Mouse (Mus musculus): ENCODE measurements around the gene Car5a. TPM values are rescaled to one million over a fixed set of nuclear protein-coding genes. Genes with fewer than 3 reads are reported as not detected.

Gene Car5a
- polyA plus RNA-seq, 1 experiment from 2014 or later, result 0.31 TPM

DNA sequence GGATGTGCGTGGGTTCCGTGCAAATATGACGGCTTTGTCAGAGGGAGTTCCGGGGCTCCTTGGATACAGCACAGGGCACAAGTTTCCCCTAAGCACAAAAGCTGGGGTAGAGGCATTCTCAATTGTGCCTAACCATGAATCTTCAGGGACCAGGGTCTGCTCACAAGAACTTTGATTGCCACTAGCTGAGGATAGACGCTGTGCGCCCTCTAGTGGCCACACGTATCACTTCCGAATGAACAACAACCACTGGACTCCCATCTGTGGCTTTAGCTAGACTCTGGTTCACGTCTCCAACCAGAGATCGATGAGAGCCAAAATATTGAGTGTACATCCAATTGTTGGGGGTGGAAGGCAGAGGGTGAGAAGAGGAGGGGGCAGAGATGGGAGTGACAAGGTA is 19.1 kb downstream of the Car5a start:
- no peak overlapping the region for H3K4me3 ChIP-seq (replicated peaks)
- no peaks in the 10 kb centered on the region for H3K36me3 ChIP-seq (replicated peaks)
- H3K9me3 ChIP-seq, result no peaks in the 10 kb centered on the region
- ATAC-seq (ENCODE audit: low FRiP score), result no peak
- no peak overlapping the region for H3K4me2 ChIP-seq
- no peaks in the 10 kb centered on the region; the same call in none of the 2 replicates for H3K4me1 ChIP-seq
- WGBS, result 29% methylated on average over 10 of the region's 10 CpGs
- no peak overlapping the region for H3K9ac ChIP-seq
- H3K27ac ChIP-seq, result no peak overlapping the region
- no peaks in the 10 kb centered on the region for H3K27me3 ChIP-seq

DNA sequence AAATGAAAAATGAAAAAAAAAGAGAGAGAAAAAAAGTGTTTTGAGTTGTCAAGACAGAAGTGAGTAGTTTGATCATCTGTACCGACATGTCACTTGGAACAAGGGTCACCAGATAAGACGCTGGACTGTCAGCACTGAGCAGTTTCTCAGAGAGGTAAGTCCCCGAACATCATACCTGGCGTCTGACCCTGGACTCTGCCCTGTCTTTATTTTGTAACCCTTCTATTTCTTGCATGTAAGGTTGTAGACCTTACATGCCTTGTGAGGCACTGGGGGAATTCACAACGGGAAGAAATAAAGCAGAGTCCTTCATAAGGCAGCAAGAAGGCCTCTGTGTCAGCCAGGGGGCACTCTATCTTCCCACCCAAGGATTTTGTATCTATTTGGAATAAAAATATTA is 20.0 kb downstream of the Car5a start:
- Histone ChIP-seq H3K4me3 (replicated peaks) (no peak overlapping the region), H3K27me3 (no peaks in the 10 kb centered on the region), H3K9ac (no peak overlapping the region), H3K27ac (no peak overlapping the region), H3K4me2 (no peak overlapping the region), H3K4me1 (peaks cover 3% of the 10 kb centered on the region), H3K36me3 (replicated peaks) (no peaks in the 10 kb centered on the region), H3K9me3 (no peaks in the 10 kb centered on the region)
- 87% methylated on average over 5 of the region's 5 CpGs for WGBS
- no peak for ATAC-seq (ENCODE audit: low FRiP score)

DNA sequence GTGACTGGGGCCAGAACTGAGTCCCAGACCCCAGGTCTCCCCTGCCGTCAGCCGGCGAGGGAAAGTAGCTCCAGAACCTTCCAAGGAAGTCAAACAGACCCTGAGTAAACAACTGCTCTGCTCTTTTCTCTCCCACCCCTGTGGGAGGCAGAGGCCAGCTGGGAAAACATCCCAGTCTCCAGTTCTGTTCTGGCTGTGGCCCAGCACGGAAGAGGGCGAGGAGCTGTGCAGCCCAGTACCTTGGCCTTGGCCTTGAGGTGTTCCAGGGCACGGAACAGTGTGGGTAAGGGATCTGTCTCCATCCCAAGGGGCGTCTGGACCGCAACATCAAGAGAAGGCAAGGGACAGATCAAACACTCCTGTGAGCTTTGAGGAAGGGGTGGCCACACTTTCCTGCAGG is 22.6 kb downstream of the Car5a start:
- no peak overlapping the region for H3K27ac ChIP-seq
- ATAC-seq (ENCODE audit: low FRiP score), result no peak

DNA sequence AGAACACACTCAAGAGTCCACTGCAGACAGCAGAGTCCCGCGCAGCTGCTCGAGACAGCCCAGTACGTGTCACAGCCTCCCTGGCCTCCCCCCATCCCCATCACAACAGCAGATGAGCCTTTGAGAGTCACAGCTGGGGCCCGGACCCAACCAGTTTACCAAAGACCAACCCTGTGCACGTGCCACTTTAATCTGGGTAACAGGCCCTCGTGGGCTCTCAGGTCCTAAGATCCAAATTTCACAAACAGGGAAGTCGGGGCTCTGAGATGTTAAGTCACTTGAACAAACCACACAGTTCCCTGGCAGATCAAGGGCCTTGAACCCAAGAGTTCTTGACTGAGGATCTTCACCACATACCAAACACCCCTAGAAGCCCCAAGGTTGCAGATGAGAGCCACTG is 23.1 kb downstream of the Car5a start:
- Histone ChIP-seq H3K4me1 (peaks cover 6% of the 10 kb centered on the region), H3K36me3 (replicated peaks) (no peaks in the 10 kb centered on the region), H3K27me3 (no peaks in the 10 kb centered on the region), H3K9me3 (no peaks in the 10 kb centered on the region), H3K27ac (no peak overlapping the region), H3K4me2 (no peak overlapping the region), H3K9ac (no peak overlapping the region), H3K4me3 (replicated peaks) (no peak overlapping the region)
- 80% methylated on average over 8 of the region's 8 CpGs for WGBS
- no peak for ATAC-seq (ENCODE audit: low FRiP score)

More for the DNA sequence above, 22.6 kb downstream of the Car5a start:
- Histone ChIP-seq H3K27me3 (no peaks in the 10 kb centered on the region), H3K36me3 (replicated peaks) (no peaks in the 10 kb centered on the region), H3K4me2 (no peak overlapping the region), H3K9ac (no peak overlapping the region), H3K4me1 (peaks cover 6% of the 10 kb centered on the region), H3K4me3 (replicated peaks) (no peak overlapping the region), H3K9me3 (no peaks in the 10 kb centered on the region)
- WGBS, result 70% methylated on average over 8 of the region's 8 CpGs

DNA sequence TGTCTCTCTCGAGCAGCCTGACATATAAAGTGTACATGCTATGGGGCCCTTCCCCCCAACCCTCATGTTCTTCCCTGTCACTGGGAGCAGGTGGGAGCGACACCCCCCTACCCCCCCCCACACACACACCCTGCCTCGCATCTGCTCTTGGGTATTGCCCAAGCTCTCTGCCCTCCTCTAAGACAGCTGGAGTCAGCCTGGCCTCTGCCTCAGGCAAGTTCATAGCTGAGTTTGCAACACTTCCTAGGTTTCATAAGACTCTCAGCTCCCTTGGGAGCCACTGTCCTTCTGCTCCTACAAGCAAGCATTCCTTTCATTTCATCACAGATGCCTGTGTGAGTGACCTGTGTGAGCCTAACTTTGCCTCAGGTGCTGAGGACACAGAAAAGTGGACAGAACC is 25.0 kb downstream of the Car5a start:
- Histone ChIP-seq H3K4me1 (peaks cover 6% of the 10 kb centered on the region; the same call in 1 of the 2 replicates), H3K27ac (no peak overlapping the region), H3K27me3 (0 out of 2 replicates have a peak, but pooled peaks cover under 1% of the 10 kb centered on the region), H3K4me2 (no peak overlapping the region), H3K9me3 (no peaks in the 10 kb centered on the region), H3K4me3 (replicated peaks) (no peak overlapping the region), H3K9ac (no peak overlapping the region), H3K36me3 (replicated peaks) (no peaks in the 10 kb centered on the region)
- WGBS, result 56% methylated on average over 3 of the region's 3 CpGs
- no peak for ATAC-seq (ENCODE audit: low FRiP score)

DNA sequence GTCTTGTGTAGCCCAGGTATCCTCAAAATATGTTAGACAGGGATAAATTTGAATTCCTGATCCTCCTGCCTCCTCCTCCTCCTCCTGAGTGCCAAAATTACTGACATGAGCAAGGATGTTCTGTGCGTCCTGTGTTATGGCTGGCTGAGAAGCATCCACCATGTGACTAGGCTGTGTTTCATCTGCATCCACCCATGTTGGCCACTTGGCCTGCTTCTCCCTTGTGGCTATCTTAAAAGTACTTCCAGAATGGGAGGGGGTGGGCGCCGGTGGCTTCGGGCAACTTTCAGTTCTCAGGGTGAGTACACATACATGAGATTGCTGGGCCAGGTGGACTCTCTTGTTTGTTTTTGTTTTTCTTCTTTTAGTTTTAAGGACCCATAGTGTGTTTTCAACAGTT is 25.5 kb downstream of the Car5a start:
- Histone ChIP-seq H3K27ac (no peak overlapping the region), H3K36me3 (replicated peaks) (no peaks in the 10 kb centered on the region), H3K9ac (no peak overlapping the region), H3K4me2 (no peak overlapping the region), H3K4me1 (peaks cover 6% of the 10 kb centered on the region; the same call in 1 of the 2 replicates), H3K27me3 (0 out of 2 replicates have a peak, but pooled peaks cover 3% of the 10 kb centered on the region), H3K9me3 (no peaks in the 10 kb centered on the region), H3K4me3 (replicated peaks) (no peak overlapping the region)
- 89% methylated on average over 4 of the region's 4 CpGs for WGBS
- no peak for ATAC-seq (ENCODE audit: low FRiP score)

DNA sequence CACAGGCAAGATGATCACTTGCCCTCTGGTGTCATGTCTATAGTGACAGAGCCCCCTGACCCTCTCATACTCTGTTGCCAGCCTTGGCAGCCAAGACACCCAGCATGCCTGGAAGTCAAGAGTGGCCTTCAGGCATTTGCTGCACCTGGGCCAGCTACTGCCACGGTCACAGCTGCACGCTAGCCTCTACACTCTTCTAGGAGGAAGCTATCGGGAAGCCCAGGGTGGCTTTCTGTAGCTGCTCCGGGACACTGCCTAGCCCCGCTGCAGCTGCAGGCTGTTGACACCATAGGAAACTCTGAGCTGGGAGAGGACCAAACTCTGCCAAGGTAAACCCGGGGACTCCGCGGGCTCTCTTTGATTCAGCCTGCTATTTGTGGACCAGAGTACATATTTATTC is 31.3 kb downstream of the Car5a start:
- Histone ChIP-seq H3K27ac (no peak overlapping the region), H3K4me1 (0 out of 2 replicates have a peak, but pooled peaks cover 3% of the 10 kb centered on the region), H3K36me3 (replicated peaks) (no peaks in the 10 kb centered on the region), H3K9ac (no peak overlapping the region), H3K9me3 (no peaks in the 10 kb centered on the region), H3K4me3 (replicated peaks) (no peak overlapping the region), H3K27me3 (peaks cover 13% of the 10 kb centered on the region), H3K4me2 (no peak overlapping the region)
- WGBS, result 83% methylated on average over 8 of the region's 8 CpGs
- ATAC-seq (ENCODE audit: low FRiP score), result no peak

DNA sequence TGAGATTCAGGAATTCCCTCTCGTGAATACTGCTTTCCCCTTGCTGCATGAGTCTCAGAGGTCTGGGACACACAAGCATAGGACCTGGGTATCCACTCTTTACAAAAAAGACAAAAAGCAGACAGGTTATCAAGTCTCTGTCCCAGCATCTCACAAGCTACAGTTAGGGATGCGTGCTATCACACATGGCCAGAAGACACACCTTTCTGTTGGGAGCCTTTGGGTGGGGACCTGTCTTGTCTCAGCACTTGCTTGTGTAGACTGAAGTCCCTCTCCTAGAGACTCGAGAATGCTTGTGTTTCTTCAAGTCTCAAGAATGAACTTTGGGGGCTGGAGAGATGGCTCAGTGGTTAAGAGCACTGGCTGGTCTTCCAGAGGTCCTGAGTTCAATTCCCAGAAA is 31.9 kb downstream of the Car5a start:
- Histone ChIP-seq H3K36me3 (replicated peaks) (no peaks in the 10 kb centered on the region), H3K9me3 (no peaks in the 10 kb centered on the region), H3K9ac (no peak overlapping the region), H3K27me3 (peaks cover 16% of the 10 kb centered on the region), H3K27ac (no peak overlapping the region), H3K4me2 (no peak overlapping the region), H3K4me1 (peaks cover 9% of the 10 kb centered on the region), H3K4me3 (replicated peaks) (no peak overlapping the region)
- WGBS, result 73% methylated on average over 3 of the region's 3 CpGs
- ATAC-seq (ENCODE audit: low FRiP score), result no peak

DNA sequence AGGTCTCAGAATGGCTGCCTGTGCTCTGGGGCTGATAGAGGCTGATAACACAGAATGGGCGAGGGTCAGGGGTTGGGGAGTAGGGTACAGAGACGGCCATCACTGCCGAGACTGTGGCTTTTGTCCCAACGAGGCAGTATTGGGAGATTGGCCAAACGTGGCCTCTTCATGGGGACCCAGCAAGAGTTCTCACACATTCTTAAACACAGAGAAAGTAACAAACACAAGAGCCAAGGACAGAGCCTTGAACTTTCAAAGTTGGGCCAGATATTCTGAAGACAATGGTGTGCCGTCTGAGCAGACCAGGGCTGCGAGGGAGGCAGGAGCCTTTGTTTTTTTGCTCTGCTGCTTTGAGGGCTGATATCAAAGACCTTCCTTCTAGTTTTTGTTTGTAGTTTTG is 32.7 kb downstream of the Car5a start:
- no peak overlapping the region for H3K27ac ChIP-seq
- WGBS, result 63% methylated on average over 7 of the region's 7 CpGs
- ATAC-seq (ENCODE audit: low FRiP score), result no peak

DNA sequence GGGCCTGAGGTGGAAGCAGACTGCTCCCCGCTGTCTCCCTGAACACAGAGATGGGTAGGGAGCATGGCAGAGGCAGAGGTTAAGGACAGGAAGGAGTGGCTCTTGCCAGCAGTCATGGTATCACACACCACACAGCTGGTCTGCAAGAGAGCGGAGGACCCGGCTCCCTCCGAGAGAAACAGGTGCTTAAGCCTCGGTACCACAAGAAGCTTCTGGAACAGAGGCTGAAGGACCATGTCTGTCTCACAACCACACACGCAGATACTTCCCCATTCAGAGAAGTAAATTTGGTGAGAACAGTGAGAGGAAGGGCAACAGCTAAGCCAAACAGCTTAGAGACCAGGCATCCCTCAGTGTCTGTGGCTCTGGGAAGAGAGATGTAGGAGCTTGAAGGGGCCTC is 33.3 kb downstream of the Car5a start:
- Histone ChIP-seq H3K4me3 (replicated peaks) (no peak overlapping the region), H3K27me3 (peaks cover 16% of the 10 kb centered on the region), H3K27ac (no peak overlapping the region), H3K36me3 (replicated peaks) (no peaks in the 10 kb centered on the region), H3K9me3 (no peaks in the 10 kb centered on the region), H3K4me1 (peaks cover 14% of the 10 kb centered on the region), H3K4me2 (no peak overlapping the region), H3K9ac (no peak overlapping the region)
- 91% methylated on average over 6 of the region's 6 CpGs for WGBS
- ATAC-seq (ENCODE audit: low FRiP score), result no peak

More for the DNA sequence above, 32.7 kb downstream of the Car5a start:
- Histone ChIP-seq H3K36me3 (replicated peaks) (no peaks in the 10 kb centered on the region), H3K4me3 (replicated peaks) (no peak overlapping the region), H3K4me2 (no peak overlapping the region), H3K27me3 (peaks cover 16% of the 10 kb centered on the region), H3K4me1 (peaks cover 11% of the 10 kb centered on the region), H3K9me3 (no peaks in the 10 kb centered on the region), H3K9ac (no peak overlapping the region)

DNA sequence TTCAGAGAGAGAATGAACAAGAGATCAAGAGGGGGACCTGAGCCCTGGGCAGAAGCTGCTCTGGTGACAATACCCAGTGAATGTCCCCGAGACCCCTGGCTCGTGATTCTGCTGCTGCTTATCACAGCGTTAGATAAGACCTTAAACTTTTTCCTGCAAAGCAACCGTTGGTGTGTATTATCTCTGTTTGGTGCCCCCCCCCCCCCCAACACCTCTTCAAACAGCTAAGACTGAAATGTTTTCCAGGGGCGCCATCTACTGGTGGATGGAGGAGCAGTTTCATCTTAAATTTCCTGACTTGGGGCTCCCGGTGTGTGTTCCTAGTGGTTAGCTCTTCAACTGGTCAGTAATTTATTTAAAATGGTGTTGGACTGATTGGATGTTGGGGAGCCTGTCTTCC is 35.0 kb downstream of the Car5a start:
- no peak for ATAC-seq (ENCODE audit: low FRiP score)
- no peak overlapping the region for H3K9ac ChIP-seq

DNA sequence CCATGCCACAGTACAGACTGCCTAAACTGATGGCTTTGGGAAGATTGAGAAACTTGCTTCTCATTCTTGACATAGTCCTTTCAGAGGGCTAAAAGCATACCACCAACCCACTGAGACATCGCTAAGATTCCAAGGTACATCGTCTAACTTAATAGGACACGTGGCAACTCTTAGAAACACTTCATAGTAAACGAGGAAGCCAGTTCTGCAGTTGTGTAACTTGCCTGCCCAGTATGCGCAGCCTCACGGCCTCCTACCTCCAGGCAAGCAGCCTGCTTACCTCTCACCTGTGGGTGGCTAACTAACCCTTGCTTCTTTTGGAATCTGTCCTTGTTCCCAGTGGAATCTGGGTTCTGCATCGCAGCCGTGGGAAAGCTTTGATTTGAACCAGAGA is 35.6 kb downstream of the Car5a start:
- WGBS, result 70% methylated on average over 8 of the region's 8 CpGs
- ATAC-seq (ENCODE audit: low FRiP score), result no peak
- peaks cover 35% of the 10 kb centered on the region for H3K4me1 ChIP-seq
- H3K27ac ChIP-seq, result no peak overlapping the region
- H3K9me3 ChIP-seq, result no peaks in the 10 kb centered on the region
- H3K36me3 ChIP-seq (replicated peaks), result no peaks in the 10 kb centered on the region
- H3K4me2 ChIP-seq, result no peak overlapping the region
- H3K9ac ChIP-seq, result no peak overlapping the region
- H3K27me3 ChIP-seq, result peaks cover 13% of the 10 kb centered on the region
- H3K4me3 ChIP-seq (replicated peaks), result no peak overlapping the region

More for the DNA sequence above, 35.0 kb downstream of the Car5a start:
- H3K4me3 ChIP-seq (replicated peaks), result no peak overlapping the region
- H3K36me3 ChIP-seq (replicated peaks), result no peaks in the 10 kb centered on the region
- no peak overlapping the region for H3K27ac ChIP-seq
- WGBS, result 5% methylated on average over 6 of the region's 6 CpGs
- H3K4me2 ChIP-seq, result no peak overlapping the region
- H3K4me1 ChIP-seq, result peaks cover 31% of the 10 kb centered on the region
- peaks cover 15% of the 10 kb centered on the region for H3K27me3 ChIP-seq
- H3K9me3 ChIP-seq, result no peaks in the 10 kb centered on the region

DNA sequence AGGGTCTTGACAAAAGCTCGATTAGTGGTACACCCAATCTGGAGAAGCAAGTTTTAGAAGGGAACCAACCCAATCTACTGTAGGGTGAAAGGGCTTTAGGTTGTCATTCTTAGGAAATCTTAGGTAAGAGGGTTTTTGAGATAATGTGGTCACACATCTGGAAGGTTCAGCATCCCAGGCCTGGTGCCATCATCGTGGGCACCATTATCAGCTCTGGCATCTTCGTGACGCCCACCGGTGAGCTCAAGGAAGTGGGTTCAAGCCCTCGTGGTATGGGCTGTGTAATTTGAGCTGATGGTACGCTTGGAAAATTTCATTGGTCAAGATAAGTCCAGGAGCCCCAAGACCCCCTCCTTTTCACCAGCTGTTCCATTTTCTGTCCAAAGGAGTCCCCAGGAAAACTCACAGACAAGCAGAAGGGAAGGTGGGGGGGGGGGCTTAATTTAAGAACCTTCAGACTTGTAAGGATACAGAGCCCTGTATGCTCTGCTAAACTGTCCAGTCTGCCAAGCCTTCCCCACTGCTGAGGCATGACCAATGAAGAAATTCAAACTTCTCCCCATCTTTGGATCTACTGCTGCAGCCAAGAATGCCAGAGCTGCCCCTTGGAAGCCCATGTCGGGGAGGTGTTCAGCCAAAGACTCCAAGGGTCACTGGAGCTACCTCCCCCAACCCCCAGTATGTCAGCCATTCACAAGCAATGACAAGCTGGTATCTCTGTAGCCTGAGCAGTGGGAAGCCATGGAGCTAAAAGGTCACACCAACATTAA is 36.1 kb downstream of the Car5a start:
- H3K27me3 ChIP-seq, result peaks cover 13% of the 10 kb centered on the region
- no peak for ATAC-seq (ENCODE audit: low FRiP score)
- H3K27ac ChIP-seq, result no peak overlapping the region
- H3K4me3 ChIP-seq (replicated peaks), result no peak overlapping the region
- H3K36me3 ChIP-seq (replicated peaks), result no peaks in the 10 kb centered on the region
- H3K4me2 ChIP-seq, result peak overlapping the region; percentile 84
- 65% methylated on average over 8 of the region's 8 CpGs for whole genome bisulfite sequencing
- peaks cover 39% of the 10 kb centered on the region for H3K4me1 ChIP-seq
- H3K9ac ChIP-seq, result no peak overlapping the region
- no peaks in the 10 kb centered on the region for H3K9me3 ChIP-seq

Data from forebrain, embryonic 12.5 days (tissue).